Mouse (Mus musculus): Measurements from ENCODE around the gene Tnni3k.

DNA sequence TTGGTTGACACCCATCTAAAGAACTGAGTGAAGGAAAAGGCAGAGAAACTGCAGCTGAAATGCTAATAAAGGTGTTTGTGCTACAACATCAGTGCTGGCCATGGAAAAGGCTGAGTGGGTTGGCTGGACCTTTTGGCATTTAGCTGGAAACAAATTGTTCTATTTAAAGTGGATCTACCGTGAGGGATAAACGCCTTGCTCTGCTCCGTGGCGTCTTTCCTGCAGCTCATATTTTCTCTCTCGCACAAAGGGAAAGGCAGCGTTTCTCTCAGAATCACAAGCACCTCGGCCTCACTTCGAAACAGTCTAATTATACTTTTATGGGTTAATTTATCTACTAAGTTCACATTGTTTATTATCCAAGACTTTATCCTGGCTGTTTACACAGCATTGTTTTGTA is 254.8 kb downstream of the Tnni3k start:
- TF ChIP-seq CTCF (IDR thresholded peaks at IDR 0.05; ENCODE audit: borderline replicate concordance, insufficient read depth, low read length) = no peak
- no peak for TF ChIP-seq POLR2A (IDR thresholded peaks at IDR 0.05; ENCODE audit: low read depth, low read length)
